Mouse (Mus musculus): ENCODE results near the gene Uso1.

DNA sequence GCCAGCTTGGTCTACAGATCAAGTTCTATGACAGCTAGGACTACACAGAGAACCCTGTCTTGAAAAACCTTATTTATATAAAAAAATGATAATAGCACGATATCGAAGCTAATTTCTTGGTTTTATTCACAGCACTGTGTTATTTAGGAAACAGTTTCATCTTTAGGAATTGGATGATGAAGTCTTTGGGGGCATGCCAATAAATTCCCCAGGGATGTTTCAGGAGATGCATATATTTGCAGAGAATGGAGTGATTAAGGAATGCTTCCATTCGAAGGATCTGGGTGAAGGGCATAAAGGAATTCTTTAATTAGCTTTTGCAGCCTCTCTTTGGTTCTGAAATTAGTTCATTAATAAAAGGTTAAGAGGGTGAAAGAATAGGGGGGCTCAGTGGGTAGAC lies 12.3 kb upstream of the Uso1 start:
- TF ChIP-seq TAL1 (IDR thresholded peaks at IDR 0.05; ENCODE audit: low read length) (no peak), GATA1 (IDR thresholded peaks at IDR 0.05; ENCODE audit: low read length) (no peak)

Data from erythroblast, embryonic 14.5 days (primary cell).